8 mouse cellular contexts compared by ENCODE assay signal in the genomic region with DNA sequence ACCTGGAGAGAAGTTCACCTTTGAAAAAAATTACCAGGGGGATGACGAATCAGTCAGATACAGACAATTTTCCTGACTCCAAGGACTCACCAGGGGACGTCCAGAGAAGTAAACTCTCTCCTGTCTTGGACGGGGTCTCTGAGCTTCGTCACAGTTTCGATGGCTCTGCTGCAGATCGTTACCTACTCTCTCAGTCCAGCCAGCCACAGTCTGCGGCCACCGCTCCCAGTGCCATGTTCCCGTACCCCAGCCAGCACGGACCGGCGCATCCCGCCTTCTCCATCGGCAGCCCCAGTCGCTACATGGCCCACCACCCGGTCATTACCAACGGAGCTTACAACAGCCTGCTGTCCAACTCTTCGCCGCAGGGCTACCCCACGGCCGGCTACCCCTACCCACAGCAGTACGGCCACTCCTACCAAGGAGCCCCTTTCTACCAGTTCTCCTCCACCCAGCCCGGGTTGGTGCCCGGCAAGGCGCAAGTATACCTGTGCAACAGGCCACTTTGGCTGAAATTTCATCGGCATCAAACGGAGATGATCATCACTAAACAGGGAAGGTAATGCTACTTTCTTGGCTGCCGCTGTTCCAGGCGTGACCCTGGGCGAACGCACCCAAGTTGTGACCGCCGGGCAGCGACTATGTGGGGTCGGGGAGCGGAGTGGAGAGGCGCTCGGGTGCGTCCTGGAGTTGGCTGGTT. TPM values are rescaled to one million over a fixed set of nuclear protein-coding genes. Genes with fewer than 3 reads are reported as not detected.
DNase-seq lines count a peak whose midpoint lies in the region; ATAC-seq and TF ChIP-seq lines count a peak whose summit lies in the region.

No protein-coding gene starts in this region.

- TF ChIP-seq POLR2A in thymus, adult 2 months (IDR thresholded peaks at IDR 0.05; ENCODE audit: control insufficient read depth, extremely low read depth, insufficient read depth, low read length, poor library complexity) = no peak

- peaks cover 78% of the 10 kb centered on the region for H3K27me3 ChIP-seq in heart, embryonic 14.5 days (ENCODE audit: control insufficient read depth, insufficient read depth, low read length)
- peaks cover 73% of the 10 kb centered on the region for H3K27me3 ChIP-seq in limb, embryonic 12.5 days
- H3K27me3 ChIP-seq in thymus, adult 2 months (ENCODE audit: control insufficient read depth, insufficient read depth, low read length) = peaks cover 29% of the 10 kb centered on the region

- peak; percentile 53 to 61 for DNase-seq in cerebellum, postnatal 10 days
- DNase-seq in cerebellum, adult 8-10 months = no peak
- peak; percentile 5 for DNase-seq in ovary, postnatal 10 days (ENCODE audit: low spot score)
- DNase-seq in ovary, postnatal 14 days (ENCODE audit: low spot score) = no peak
- DNase-seq in right cerebral cortex, postnatal 10 days (ENCODE audit: low spot score in 2 of 2) = peak; percentile 52 to 56
- DNase-seq in thymus, adult 2 months = no peak

- peaks cover 9% of the 10 kb centered on the region for H3K36me3 ChIP-seq in heart, embryonic 14.5 days (ENCODE audit: control insufficient read depth, insufficient read depth, low read length)
- no peaks in the 10 kb centered on the region for H3K36me3 ChIP-seq in limb, embryonic 12.5 days
- peaks cover 4% of the 10 kb centered on the region; the same call in 1 of the 2 replicates for H3K36me3 ChIP-seq in thymus, adult 2 months (ENCODE audit: control insufficient read depth, insufficient read depth, low read length)

- WGBS in heart, embryonic 14.5 days = 1% methylated on average over 39 of the region's 39 CpGs
- 1% methylated on average over 39 of the region's 39 CpGs for WGBS in limb, embryonic 12.5 days
- 10% methylated on average over 39 of the region's 39 CpGs for WGBS in thymus, adult 2 months

- no peak for TF ChIP-seq CTCF in thymus, adult 2 months (IDR thresholded peaks at IDR 0.05; ENCODE audit: borderline replicate concordance, control insufficient read depth, extremely low read depth, insufficient read depth, low read length, poor library complexity)

- no peak overlapping the region for H3K9ac ChIP-seq in heart, embryonic 14.5 days (ENCODE audit: low read length)
- H3K9ac ChIP-seq in limb, embryonic 12.5 days (replicated peaks) = no peak overlapping the region

- H3K27ac ChIP-seq in heart, embryonic 14.5 days (replicated peaks in 1 of 2; ENCODE audit: control insufficient read depth in 1 of 2, insufficient read depth in 1 of 2, low read depth in 2 of 2, low read length in 2 of 2) = no peak overlapping the region
- no peak overlapping the region for H3K27ac ChIP-seq in limb, embryonic 12.5 days
- no peak overlapping the region for H3K27ac ChIP-seq in thymus, adult 2 months (ENCODE audit: control insufficient read depth, insufficient read depth, low read length)

- peaks cover 2 to 20% of the 10 kb centered on the region in 2 experiments; a peak in 3 of 4 replicates for H3K4me1 ChIP-seq in heart, embryonic 14.5 days (ENCODE audit: control insufficient read depth in 2 of 2, insufficient read depth in 2 of 2, low read length in 2 of 2)
- H3K4me1 ChIP-seq in limb, embryonic 12.5 days (replicated peaks) = peaks cover 35% of the 10 kb centered on the region
- 0 out of 2 replicates have a peak, but pooled peaks cover 7% of the 10 kb centered on the region for H3K4me1 ChIP-seq in thymus, adult 2 months (replicated peaks; ENCODE audit: control insufficient read depth, insufficient read depth, low read length)

- H3K9me3 ChIP-seq in heart, embryonic 14.5 days (ENCODE audit: control insufficient read depth, low read length) = no peaks in the 10 kb centered on the region
- H3K9me3 ChIP-seq in limb, embryonic 12.5 days = no peaks in the 10 kb centered on the region

- peak overlapping the region; percentile 43 for H3K4me2 ChIP-seq in heart, embryonic 14.5 days (ENCODE audit: low read length)
- peak overlapping the region; percentile 39 for H3K4me2 ChIP-seq in limb, embryonic 12.5 days

- no peak for ATAC-seq in heart, embryonic 14.5 days (ENCODE audit: insufficient number of reproducible peaks, insufficient read depth, low FRiP score, low read depth)
- ATAC-seq in limb, embryonic 12.5 days (ENCODE audit: insufficient number of reproducible peaks, insufficient read depth, low FRiP score, low TSS enrichment, low read depth) = peak; percentile 67; the same call in 1 of the 2 replicates

- H3K4me3 ChIP-seq in heart, embryonic 14.5 days (ENCODE audit: control insufficient read depth in 1 of 2, insufficient read depth in 1 of 2, low read depth in 1 of 2, low read length in 2 of 2) = no peak overlapping the region
- peak overlapping the region; percentile 23 for H3K4me3 ChIP-seq in limb, embryonic 12.5 days (replicated peaks)
- no peak overlapping the region for H3K4me3 ChIP-seq in thymus, adult 2 months (ENCODE audit: control insufficient read depth, insufficient read depth, low read length)

RNA-seq across cellular contexts. Expression of a gene that starts 2.3 kb away (rescaled TPM):
- polyA plus RNA-seq in heart, embryonic 14.5 days (2014; fragmentation: Nextera tagmentation; extraction: Ambion mirVana) = not detected in 2 replicates
- polyA plus RNA-seq in limb, embryonic 12.5 days (2016; fragmentation: Nextera tagmentation; extraction: Ambion mirVana) = 0.15 and 0.19 TPM in 2 replicates
- 0.22 and 0.23 TPM in 2 replicates for polyA plus RNA-seq in thymus, adult 2 months (2012; rRNA removed)

Comparison
In these comparisons a context has a peak if more than half of its experiments do, and no peak if none do; other contexts are left out.
1. DNase-seq: peak in cerebellum, postnatal 10 days (2 of 2), ovary, postnatal 10 days (single experiment) and right cerebral cortex, postnatal 10 days (2 of 2); none in cerebellum, adult 8-10 months (single experiment), ovary, postnatal 14 days (single experiment) and thymus, adult 2 months (single experiment).